Mouse (Mus musculus) thymus, adult 2 months (tissue): ENCODE data around the gene Ntrk2.

Experiments
- CTCF ChIP-seq: fragments of 200-500 bp; IDR thresholded peaks from 2 replicates; pipeline ENCODE4 v1.5.1; 2012; ENCODE audit warnings: mild to moderate bottlenecking, control low read depth, low read length, moderate library complexity, borderline replicate concordance; ENCODE audit not compliant: control insufficient read depth, poor library complexity, insufficient read depth; ENCODE audit errors: extremely low read depth
- POLR2A ChIP-seq: fragments of 200-500 bp; IDR thresholded peaks from 2 replicates; pipeline ENCODE4 v1.6.1; 2012; ENCODE audit warnings: mild to moderate bottlenecking, low read length, control low read depth, moderate library complexity; ENCODE audit not compliant: control insufficient read depth, poor library complexity, insufficient read depth; ENCODE audit errors: extremely low read depth

GRCm38 (mm10) chr13:58921705-58922104 is 115.3 kb downstream of the Ntrk2 start:
- TF ChIP-seq POLR2A (no peak), CTCF (no peak)
